Mouse (Mus musculus): ENCODE data around the gene Kcna6. TPM values are rescaled to one million over a fixed set of nuclear protein-coding genes. Genes with fewer than 3 reads are reported as not detected.

Gene Kcna6
- polyA plus RNA-seq, 1 experiment from 2014 or later, result 1.5 TPM

- peaks cover 25% of the 10 kb centered on the region for H3K27me3 ChIP-seq (ENCODE audit: insufficient read depth, low read length)
- no peak for TF ChIP-seq CTCF (IDR thresholded peaks at IDR 0.05; ENCODE audit: low read depth)
- H3K4me3 ChIP-seq (ENCODE audit: low read depth, low read length), result no peak overlapping the region
- ATAC-seq (ENCODE audit: insufficient read depth), result no peak
- H3K9ac ChIP-seq, result no peak overlapping the region
- no peaks in the 10 kb centered on the region for H3K36me3 ChIP-seq (ENCODE audit: insufficient read depth)
- H3K4me2 ChIP-seq, result no peak overlapping the region
- WGBS, result 73% methylated on average over 3 of the region's 3 CpGs
- H3K27ac ChIP-seq (ENCODE audit: low read depth), result no peak overlapping the region
- H3K9me3 ChIP-seq (ENCODE audit: low read depth, low read length), result no peaks in the 10 kb centered on the region
- DNase-seq, result no peak
- H3K4me1 ChIP-seq (ENCODE audit: insufficient read depth), result no peaks in the 10 kb centered on the region
Measured at GRCm38 (mm10) chr6:126735806-126736205, 4.7 kb downstream of the Kcna6 start.

GRCm38 (mm10) chr6:126732645-126733044, 7.8 kb downstream of the Kcna6 start:
- no peak overlapping the region for H3K4me3 ChIP-seq (ENCODE audit: low read depth, low read length)
- H3K9ac ChIP-seq, result no peak overlapping the region
- 69% methylated on average over 6 of the region's 6 CpGs for WGBS
- H3K27ac ChIP-seq (ENCODE audit: low read depth), result no peak overlapping the region
- DNase-seq (no peak), ATAC-seq (ENCODE audit: insufficient read depth) (no peak)
- no peaks in the 10 kb centered on the region for H3K4me1 ChIP-seq (ENCODE audit: insufficient read depth)
- no peak for TF ChIP-seq CTCF (IDR thresholded peaks at IDR 0.05; ENCODE audit: low read depth)
- H3K36me3 ChIP-seq (ENCODE audit: insufficient read depth), result no peaks in the 10 kb centered on the region
- no peak overlapping the region for H3K4me2 ChIP-seq
- no peaks in the 10 kb centered on the region for H3K9me3 ChIP-seq (ENCODE audit: low read depth, low read length)
- H3K27me3 ChIP-seq (ENCODE audit: insufficient read depth, low read length), result 0 out of 2 replicates have a peak, but pooled peaks cover 5% of the 10 kb centered on the region

GRCm38 (mm10) chr6:126728803-126729202, 11.7 kb downstream of the Kcna6 start:
- TF ChIP-seq CTCF (IDR thresholded peaks at IDR 0.05; ENCODE audit: low read depth), result no peak
- Histone ChIP-seq H3K36me3 (ENCODE audit: insufficient read depth) (no peaks in the 10 kb centered on the region), H3K9me3 (ENCODE audit: low read depth, low read length) (no peaks in the 10 kb centered on the region), H3K4me3 (ENCODE audit: low read depth, low read length) (no peak overlapping the region), H3K27ac (ENCODE audit: low read depth) (no peak overlapping the region), H3K27me3 (ENCODE audit: insufficient read depth, low read length) (no peaks in the 10 kb centered on the region), H3K4me2 (no peak overlapping the region), H3K9ac (no peak overlapping the region), H3K4me1 (ENCODE audit: insufficient read depth) (no peaks in the 10 kb centered on the region)
- WGBS, result 66% methylated on average over 8 of the region's 8 CpGs
- no peak for ATAC-seq (ENCODE audit: insufficient read depth)
- DNase-seq, result no peak

- H3K27me3 ChIP-seq (ENCODE audit: insufficient read depth, low read length), result no peaks in the 10 kb centered on the region
- no peak overlapping the region for H3K27ac ChIP-seq (ENCODE audit: low read depth)
- no peak for DNase-seq
- no peak overlapping the region for H3K4me3 ChIP-seq (ENCODE audit: low read depth, low read length)
- no peak for ATAC-seq (ENCODE audit: insufficient read depth)
- no peaks in the 10 kb centered on the region for H3K36me3 ChIP-seq (ENCODE audit: insufficient read depth)
- H3K4me1 ChIP-seq (ENCODE audit: insufficient read depth), result no peaks in the 10 kb centered on the region
- no peak overlapping the region for H3K4me2 ChIP-seq
- WGBS, result 61% methylated on average over 12 of the region's 12 CpGs
- TF ChIP-seq CTCF (IDR thresholded peaks at IDR 0.05; ENCODE audit: low read depth), result no peak
- H3K9ac ChIP-seq, result no peak overlapping the region
- H3K9me3 ChIP-seq (ENCODE audit: low read depth, low read length), result no peaks in the 10 kb centered on the region
Measured at GRCm38 (mm10) chr6:126718423-126719087, 21.9 kb downstream of the Kcna6 start.

GRCm38 (mm10) chr6:126712531-126712930, 27.9 kb downstream of the Kcna6 start:
- Histone ChIP-seq H3K9me3 (ENCODE audit: low read depth, low read length) (no peaks in the 10 kb centered on the region), H3K27me3 (ENCODE audit: insufficient read depth, low read length) (no peaks in the 10 kb centered on the region), H3K27ac (ENCODE audit: low read depth) (no peak overlapping the region), H3K36me3 (ENCODE audit: insufficient read depth) (no peaks in the 10 kb centered on the region), H3K4me1 (ENCODE audit: insufficient read depth) (no peaks in the 10 kb centered on the region), H3K4me3 (ENCODE audit: low read depth, low read length) (no peak overlapping the region), H3K9ac (no peak overlapping the region), H3K4me2 (no peak overlapping the region)
- DNase-seq (no peak), ATAC-seq (ENCODE audit: insufficient read depth) (no peak)
- 73% methylated on average over 6 of the region's 6 CpGs for WGBS
- no peak for TF ChIP-seq CTCF (IDR thresholded peaks at IDR 0.05; ENCODE audit: low read depth)

GRCm38 (mm10) chr6:126705936-126706335, 34.5 kb downstream of the Kcna6 start:
- whole genome bisulfite sequencing, result 57% methylated on average over 6 of the region's 6 CpGs
- H3K4me2 ChIP-seq, result no peak overlapping the region
- no peaks in the 10 kb centered on the region for H3K4me1 ChIP-seq (ENCODE audit: insufficient read depth)
- H3K27me3 ChIP-seq (ENCODE audit: insufficient read depth, low read length), result peaks cover 2% of the 10 kb centered on the region; the same call in 1 of the 2 replicates
- H3K9me3 ChIP-seq (ENCODE audit: low read depth, low read length), result no peaks in the 10 kb centered on the region
- no peak for DNase-seq
- no peaks in the 10 kb centered on the region for H3K36me3 ChIP-seq (ENCODE audit: insufficient read depth)
- no peak overlapping the region for H3K4me3 ChIP-seq (ENCODE audit: low read depth, low read length)
- TF ChIP-seq CTCF (IDR thresholded peaks at IDR 0.05; ENCODE audit: low read depth), result no peak
- no peak overlapping the region for H3K27ac ChIP-seq (ENCODE audit: low read depth)
- no peak overlapping the region for H3K9ac ChIP-seq
- ATAC-seq (ENCODE audit: insufficient read depth), result no peak

GRCm38 (mm10) chr6:126704430-126704829, 36.0 kb downstream of the Kcna6 start:
- Histone ChIP-seq H3K9me3 (ENCODE audit: low read depth, low read length) (no peaks in the 10 kb centered on the region), H3K4me3 (ENCODE audit: low read depth, low read length) (no peak overlapping the region), H3K27ac (ENCODE audit: low read depth) (no peak overlapping the region), H3K9ac (no peak overlapping the region), H3K4me1 (ENCODE audit: insufficient read depth) (no peaks in the 10 kb centered on the region), H3K36me3 (ENCODE audit: insufficient read depth) (no peaks in the 10 kb centered on the region), H3K27me3 (ENCODE audit: insufficient read depth, low read length) (peaks cover 2% of the 10 kb centered on the region; the same call in 1 of the 2 replicates), H3K4me2 (no peak overlapping the region)
- 17% methylated on average over 4 of the region's 4 CpGs for WGBS
- ATAC-seq (ENCODE audit: insufficient read depth), result no peak
- DNase-seq, result peak; percentile 68
- peak; percentile 63 for TF ChIP-seq CTCF (IDR thresholded peaks at IDR 0.05; ENCODE audit: low read depth)
